Mouse (Mus musculus) skeletal muscle tissue, adult 2 months (tissue): ENCODE measurements around the gene Ctrl.

Experiments used
- DNase-seq: peaks from one replicate; pipeline ENCODE4 v3.0.0-alpha.2; 2012; ENCODE audit warnings: low read depth, low spot score

Ctrl gene

DNA sequence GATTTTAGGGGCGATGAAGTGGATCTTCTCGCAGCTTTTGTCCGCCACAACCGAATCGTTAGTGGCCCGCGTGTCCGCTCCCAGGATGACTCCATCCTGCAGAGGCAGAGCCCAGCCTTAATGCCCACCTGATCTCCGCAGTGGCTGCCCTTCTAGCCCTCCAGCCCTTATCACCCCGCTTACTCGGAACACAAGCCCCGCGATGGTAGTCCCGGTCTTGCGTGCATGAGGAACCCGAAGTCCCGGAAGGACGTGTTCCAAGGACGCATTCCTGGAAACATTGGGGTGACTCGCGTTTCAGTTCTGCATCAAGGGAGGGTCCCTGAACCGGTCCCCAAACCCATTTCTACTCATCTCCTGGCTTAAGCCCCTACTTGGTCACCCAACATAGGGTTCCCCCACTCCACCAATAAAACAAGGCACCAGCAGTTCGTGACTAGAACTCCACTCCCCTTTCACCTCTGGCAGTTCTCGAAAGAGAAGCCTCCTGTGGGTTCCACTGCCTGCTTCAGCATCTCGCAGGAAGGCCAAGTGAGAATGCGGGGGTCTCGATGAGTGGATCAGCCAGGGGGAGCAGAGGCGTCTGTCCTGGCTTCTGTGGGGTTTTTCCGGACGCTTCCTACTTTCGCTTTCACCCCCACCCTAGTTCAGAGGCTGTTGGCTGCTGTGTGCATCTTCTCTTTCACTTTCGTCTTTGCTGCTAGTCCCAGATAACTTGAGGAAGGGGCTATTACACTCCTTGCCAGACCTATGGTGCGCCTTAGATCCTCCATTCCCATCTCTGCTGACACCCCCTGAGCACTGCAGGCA, 4.0 kb upstream of the Ctrl start:
- no peak for DNase-seq

DNA sequence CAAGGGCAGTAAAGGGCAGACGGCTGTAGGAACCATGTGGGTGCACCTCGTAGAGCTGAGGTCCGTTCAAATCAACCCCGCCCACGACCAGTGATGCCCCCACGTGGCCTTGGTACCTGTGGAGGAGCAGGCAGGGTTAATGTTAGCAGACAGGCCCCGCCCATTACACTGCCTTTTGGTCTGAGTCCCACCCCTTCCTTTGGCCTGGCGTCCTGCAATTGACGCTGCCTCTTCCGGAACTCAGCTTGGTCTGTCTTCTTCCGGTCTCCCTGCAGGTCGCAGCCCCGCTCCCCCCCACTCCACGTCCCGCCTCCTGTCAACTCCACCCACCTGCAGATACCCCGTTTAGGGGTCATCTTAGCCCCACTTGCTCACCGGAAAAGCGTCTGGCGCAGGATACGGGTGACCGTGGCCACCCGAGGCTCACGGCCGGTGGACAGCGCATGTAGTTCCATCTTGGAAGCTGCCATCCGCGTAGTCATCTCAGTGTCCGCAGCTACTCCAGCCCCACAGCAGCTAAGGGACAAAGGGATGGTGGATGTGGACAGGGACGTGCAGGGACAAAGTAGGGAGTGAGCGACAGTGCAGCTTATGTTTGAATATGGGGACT, 3.3 kb upstream of the Ctrl start:
- DNase-seq, result peak; percentile 89

DNA sequence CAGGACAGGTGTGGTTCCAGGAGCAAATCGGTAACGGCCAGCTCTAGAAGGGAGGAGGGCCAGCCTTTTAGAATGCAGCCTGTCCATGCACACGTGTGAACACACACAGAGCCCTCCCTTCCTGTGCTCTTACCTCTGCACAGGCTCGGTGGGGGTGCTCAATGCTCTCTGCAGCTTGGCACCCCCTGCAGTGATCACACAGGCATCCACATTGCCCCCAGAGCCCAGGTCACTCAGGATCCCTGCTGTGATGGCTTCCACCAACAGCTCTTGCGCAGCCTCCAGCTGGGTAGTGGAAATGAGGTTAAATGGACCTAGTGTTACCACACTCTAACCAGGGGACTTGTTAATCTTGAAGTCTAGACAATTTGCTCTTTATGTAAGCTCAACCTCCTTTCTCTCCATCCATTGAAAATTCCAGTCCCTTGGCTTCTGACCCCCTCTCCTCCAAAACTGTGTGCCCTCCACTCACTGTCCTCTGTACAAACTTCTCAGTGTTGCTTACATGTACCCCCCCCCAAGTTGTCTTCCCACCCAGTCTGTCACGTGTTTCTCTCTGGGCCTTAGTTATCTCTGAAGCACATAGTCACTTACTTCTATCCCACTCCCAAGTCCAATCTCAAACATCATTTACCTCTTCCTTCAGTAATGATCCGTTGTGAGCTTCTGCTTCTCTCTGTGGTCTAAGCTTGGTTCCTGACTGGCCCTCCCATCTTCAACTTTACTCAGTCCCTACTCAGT, 2.4 kb upstream of the Ctrl start:
- DNase-seq, result no peak

DNA sequence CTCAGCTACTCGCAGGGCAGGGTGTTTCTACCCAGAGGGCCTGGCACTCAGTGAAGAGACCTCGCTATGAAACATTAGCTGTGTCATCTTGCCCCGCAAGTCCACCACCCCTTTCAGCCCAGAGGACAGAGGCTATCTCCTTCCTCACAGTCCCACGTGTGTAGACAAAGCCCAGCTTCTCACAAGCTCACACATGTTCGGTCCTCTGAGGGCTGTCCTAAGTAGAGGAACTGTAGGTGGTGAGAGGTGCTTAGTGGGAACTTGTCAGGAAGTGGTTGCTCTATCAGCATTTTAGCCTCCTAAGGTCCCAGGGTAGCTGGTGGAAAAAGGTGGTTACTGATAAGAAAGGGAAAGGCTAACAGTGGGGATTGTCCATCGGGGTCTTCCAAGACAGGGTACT, 1.4 kb upstream of the Ctrl start:
- no peak for DNase-seq

DNA sequence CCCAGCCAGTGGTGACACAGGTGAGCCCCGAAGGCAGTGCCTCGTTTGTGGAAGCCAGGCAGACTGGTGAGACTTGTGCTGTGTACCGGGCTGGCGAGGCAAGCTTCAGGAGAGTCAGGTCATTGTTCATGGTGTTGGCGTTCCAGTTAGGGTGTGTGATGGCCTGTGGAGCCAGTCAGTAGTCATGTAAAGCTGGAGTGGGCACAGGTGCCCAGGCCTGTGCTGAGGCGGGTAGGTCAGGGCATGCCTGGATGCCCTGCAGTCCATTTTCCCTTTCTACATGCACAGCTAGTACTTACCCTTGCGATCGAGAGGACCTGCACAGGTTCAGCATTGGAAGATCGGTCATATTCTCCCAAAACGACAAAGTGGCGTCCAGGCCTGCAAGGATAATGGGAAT, 1.1 kb downstream of the Ctrl start:
- DNase-seq, result no peak

DNA sequence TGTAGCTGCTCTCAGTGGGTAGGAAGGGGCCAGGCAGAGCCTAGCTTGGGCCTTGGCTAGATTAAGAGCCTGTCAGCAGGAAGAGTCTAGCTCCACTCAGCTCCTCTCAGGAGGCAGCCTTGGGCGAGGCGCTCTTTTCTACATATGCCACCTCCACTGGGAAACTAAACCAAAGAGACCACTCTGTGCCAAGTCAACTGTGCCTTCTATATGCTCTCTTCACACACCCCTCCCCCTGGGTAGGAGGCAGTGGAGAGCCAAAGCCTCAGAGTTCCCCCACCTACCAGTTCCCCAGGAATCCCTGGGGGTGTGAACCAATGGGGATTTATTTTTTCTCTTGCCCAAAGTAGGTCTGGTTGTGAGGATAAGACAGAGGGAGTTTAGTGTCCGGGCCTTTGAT, 2.4 kb downstream of the Ctrl start:
- no peak for DNase-seq

DNA sequence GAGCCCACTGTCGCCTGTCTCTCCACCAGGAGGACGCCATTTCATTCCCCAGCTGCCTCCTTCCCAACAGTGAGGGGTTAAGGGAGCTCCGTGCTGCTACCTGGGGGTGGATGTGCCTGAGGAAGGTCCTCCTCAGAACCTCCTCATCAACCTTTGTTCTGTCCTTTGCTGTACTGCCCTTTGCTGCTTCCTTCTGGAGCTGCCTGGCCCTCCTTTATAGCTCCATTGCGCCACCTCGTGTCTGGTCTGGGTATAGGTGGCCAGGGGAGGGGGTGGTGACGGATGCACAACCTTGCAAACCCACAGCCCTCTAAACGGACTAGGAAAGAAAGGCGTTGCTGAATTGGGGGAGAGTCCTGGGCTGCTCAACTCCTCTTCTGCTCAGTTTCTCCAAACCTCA, 3.1 kb downstream of the Ctrl start:
- DNase-seq, result peak; percentile 51

DNA sequence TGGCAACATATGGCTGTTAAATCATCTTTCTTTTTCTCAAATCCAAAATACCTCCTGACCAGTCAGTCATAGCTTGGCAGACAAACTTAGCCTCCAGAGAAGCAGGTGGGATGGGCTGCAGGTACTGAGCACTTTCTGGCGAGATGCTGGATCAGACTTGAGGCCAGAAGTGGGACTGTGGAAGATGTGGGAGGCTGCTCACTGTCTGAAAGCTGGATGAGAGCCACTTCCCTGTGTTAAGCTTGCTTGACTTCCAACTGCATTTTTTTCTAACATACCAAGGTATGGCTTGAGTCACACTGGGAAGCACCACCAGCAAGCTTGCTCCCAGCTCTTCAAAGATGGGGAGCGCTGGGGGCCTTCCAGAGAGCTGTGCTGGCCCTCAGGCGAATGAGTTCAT, 8.5 kb downstream of the Ctrl start:
- DNase-seq, result no peak

DNA sequence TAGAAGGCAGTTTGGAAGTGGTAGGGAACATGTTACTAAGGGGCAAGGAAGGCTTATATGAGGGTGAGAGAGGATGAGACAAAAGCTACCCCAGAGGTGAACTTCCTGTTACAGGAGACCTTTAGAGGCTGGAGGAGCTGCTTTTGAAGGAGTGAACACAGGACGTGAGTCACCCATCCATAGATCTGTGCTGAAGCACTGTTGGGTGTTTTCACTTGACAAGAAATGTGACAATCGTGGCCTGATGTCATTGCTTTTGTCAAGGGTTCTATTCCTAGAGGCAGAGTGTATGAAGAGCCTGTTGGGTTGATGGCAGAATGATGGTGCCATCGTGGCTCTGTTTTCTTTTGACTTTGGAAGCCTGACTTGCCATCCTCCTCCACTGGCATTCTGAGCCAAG, 14.3 kb downstream of the Ctrl start:
- no peak for DNase-seq

DNA sequence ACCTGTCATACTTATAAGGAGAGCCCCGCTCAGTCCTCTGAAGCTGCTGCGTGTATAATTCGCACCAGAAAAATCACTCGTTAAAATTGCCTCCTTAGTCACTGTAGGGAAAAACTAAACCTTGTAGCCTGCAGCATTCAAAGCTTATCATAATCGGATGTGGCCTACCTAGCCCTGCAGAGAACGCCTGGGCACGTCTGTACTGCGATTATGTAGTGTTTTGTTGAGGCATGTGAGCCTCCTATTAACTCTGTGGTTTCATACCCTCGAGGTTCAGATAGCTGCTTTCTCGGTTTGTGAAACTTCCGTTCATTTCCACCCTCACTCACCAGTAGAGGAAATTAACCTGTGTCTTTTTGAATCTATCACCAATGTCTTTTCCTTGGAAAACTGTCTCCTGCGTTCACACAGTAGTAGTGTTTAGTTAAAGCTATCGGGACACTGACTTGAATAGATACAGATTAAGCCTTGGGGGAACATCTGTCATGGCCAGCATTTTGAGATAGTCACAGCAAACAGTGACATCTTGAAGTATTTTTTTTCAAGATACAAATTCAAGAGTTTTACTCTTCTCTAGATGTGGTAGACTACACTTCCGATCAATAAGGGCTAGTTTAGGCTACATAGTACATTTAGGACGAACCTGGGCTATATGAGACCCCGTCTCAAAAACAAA, 32.6 kb downstream of the Ctrl start:
- DNase-seq, result no peak

DNA sequence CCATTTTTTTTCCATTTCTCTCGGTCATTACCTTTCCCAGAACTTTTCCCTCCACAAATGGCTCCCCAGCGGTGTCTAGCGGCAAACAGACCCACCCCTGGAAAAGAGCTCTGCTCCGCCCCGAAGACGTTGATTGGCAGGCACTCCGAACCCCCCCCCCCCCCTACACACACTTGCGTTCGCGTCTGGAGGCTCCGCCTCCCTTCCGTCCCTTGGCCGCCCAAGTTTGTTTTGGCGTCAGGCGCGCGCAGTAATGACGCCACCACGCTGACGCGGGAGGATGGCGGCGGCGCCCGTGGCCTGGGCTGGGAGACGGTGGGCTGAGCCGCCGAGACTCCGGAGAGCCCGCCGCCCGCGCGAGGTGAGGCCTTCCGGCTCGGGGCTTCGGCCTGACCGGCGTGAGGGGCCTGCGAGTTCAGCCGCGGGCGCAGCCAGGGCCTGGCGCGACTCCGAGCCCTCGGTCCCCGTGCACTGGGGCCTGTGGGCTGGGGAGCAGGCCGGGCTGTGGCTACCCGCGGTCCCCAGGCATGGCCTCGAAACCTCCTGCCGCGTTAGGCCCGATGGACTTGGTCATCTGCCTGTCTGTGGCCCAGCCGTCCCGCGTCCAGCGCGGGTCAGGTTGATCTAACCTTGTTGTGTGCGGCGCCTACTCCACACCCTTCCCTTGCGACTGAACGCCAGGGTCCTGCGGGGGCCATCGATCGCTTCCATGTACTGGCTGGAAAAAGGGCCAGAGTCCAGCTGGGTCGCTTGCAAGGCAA, 33.3 kb downstream of the Ctrl start, which contains the start of gene Pskh1:
TSS of gene Pskh1 (plus strand) at position 262 of the 761 bp plus-strand sequence.
- peak; percentile 91 for DNase-seq

DNA sequence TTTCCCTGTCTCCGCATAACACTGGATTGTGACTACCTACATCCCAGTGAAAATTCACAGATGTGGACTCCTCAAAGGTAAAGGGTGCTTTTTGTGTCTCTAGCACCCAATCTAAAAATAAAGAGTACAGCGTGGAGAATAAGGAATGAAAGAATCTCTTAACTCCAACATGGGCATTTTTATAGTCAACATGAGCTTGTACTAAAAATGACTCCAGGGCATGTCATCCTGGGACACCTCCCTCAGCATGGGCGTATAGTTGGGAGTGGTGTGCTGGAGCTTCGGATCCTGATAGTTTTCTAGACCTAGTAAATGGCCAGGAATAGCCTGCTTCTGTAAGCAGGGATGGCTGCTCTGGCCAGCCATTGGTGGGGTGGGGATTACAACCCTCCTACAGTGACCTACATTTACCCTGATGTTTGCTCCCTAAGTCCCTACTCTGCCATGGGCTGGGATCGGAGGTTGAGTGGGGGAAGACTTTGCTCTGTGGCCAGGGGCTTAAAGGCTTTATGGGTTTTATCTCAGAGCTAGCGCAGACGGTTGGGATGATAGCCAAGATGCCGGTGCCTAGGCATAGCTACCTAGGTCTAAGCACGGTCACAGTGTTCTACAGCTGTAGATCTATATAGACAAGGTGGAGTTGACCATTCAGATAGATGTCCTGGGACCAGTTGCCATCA, 35.7 kb downstream of the Ctrl start:
- no peak for DNase-seq

DNA sequence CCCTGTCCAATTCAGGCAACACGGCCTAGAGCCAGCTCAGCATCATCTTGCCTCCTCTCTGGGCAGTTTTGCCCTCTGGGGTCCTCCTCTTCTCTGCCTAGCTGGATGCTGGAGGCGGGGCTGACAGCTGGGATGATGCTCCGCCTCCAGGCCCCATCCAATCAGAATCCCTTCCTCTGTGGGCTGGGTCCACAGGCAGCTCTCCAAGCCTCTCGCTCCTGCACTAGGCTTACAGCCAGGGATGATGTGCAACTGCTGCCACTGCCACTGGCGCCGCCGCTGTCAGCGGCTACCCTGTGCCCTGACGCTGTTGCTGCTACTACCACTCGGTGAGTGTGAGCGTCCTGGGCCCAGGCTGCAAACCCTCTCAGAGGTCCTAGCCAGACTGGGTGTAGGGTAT, 40.3 kb downstream of the Ctrl start, which contains the start of gene Nrn1l:
TSS of gene Nrn1l (plus strand) at position 229 of the 400 bp plus-strand sequence.
- DNase-seq, result peak; percentile 42

DNA sequence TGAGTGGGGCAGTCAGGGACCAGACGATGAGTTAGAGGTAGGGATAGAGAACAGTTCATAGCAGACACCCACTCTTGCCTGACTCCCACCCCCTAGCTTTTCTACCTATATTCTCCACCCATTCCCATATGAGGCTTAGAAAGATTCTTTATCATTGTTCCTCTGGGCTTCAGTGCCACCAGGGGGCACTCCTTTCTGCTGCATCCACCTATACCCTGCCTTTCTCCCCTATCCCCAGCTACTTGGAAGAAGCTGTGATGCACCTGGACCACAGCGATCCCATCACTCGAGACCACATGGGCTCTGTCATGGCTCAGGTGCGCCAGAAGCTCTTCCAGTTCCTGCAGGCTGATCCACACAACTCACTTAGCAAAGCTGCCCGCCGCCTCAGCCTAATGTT, 41.2 kb downstream of the Ctrl start:
- DNase-seq, result no peak

DNA sequence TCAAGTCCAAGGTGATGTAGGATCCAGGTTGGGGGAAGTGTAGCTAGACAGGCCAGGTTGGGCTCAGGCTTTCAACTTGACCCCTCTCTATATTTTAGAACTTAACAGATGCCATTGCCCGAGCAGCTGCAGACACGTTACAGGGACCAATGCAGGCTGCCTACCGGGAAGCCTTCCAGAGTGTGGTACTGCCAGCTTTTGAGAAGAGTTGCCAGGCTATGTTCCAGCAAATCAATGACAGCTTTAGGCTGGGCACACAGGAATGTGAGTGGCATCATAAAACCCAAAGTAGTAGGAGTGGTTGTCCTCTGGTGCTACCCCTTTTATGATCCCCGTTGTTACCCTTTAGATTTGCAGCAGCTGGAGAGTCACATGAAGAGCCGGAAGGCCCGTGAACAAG, 42.8 kb downstream of the Ctrl start:
- peak; percentile 45 for DNase-seq

DNA sequence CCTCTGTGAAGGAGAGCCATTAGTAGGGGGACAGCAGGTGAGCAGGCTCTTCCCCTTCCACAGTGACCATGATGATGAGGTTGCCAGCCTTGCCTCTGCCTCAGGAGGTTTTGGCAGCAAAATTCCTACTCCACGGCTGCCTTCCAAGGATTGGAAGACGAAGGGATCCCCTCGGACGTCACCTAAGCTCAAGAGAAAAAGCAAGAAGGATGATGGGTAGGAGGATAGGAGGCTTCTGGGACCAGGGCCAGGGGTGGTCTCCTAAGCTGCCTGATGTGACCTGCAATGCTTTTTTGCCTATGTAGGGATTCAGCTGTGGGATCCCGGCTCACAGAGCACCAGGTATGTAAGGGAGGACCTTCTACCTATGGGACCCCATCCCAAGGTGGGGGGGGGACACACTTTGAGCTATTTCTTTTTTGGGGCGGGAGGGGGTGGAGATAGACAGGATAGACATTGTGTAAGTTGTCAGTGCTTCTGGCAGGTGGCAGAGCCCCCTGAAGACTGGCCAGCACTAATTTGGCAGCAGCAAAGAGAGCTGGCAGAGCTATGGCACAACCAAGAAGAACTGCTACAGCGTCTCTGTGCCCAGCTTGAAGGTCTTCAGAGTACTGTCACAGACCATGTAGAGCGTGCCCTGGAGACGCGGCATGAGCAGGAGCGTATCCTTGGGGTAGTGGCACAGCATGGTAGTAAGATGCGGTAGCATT, 43.8 kb downstream of the Ctrl start:
- DNase-seq, result no peak
